Mouse (Mus musculus) erythroblast, embryonic 14.5 days (primary cell): Measurements from ENCODE around the gene Cdk14. TPM values are rescaled to one million over a fixed set of nuclear protein-coding genes. Genes with fewer than 3 reads are reported as not detected.

Source experiments
- H3K27me3 ChIP-seq: 2 replicates; pipeline ENCODE4 v1.6.1; 2012; ENCODE audit warnings: inconsistent platforms; ENCODE audit not compliant: control insufficient read depth
- H3K36me3 ChIP-seq: 2 replicates; pipeline ENCODE4 v1.6.1; 2012; ENCODE audit warnings: mild to moderate bottlenecking, inconsistent platforms; ENCODE audit not compliant: control insufficient read depth
- H3K4me1 ChIP-seq: 2 replicates; pipeline ENCODE4 v1.6.1; 2012; ENCODE audit warnings: inconsistent platforms; ENCODE audit not compliant: control insufficient read depth
- H3K4me3 ChIP-seq: replicated peaks from 2 replicates; pipeline ENCODE3; 2012; ENCODE audit warnings: moderate library complexity, mild to moderate bottlenecking, inconsistent platforms
- H3K9me3 ChIP-seq: 2 replicates; pipeline ENCODE4 v1.6.1; 2012; ENCODE audit warnings: low read length, inconsistent platforms, mixed read lengths; ENCODE audit not compliant: control insufficient read depth
- GATA1 ChIP-seq: IDR thresholded peaks from 2 replicates; pipeline ENCODE4 v1.6.1; 2012; ENCODE audit warnings: low read length, inconsistent platforms, mixed read lengths
- TAL1 ChIP-seq: IDR thresholded peaks from 3 replicates; pipeline ENCODE4 v1.6.1; 2012; ENCODE audit warnings: low read length, inconsistent platforms, mixed read lengths
- polyA plus RNA-seq: library from polyadenylated mRNA; stranded (reverse); fragments of >175 nt; gene quantifications from 2 replicates; pipeline ENCODE4 v1.2.3, GENCODE M21; 2012

The Cdk14 gene
- polyA plus RNA-seq, 1 experiment = not detected

GRCm38 (mm10) chr5:4861592-4861991 lies 558.5 kb downstream of the Cdk14 start:
- TF ChIP-seq TAL1 = no peak
- no peak for TF ChIP-seq GATA1
- Histone ChIP-seq H3K4me3 (no peak overlapping the region), H3K36me3 (no peaks in the 10 kb centered on the region), H3K9me3 (no peaks in the 10 kb centered on the region), H3K4me1 (no peaks in the 10 kb centered on the region), H3K27me3 (no peaks in the 10 kb centered on the region)

DNA sequence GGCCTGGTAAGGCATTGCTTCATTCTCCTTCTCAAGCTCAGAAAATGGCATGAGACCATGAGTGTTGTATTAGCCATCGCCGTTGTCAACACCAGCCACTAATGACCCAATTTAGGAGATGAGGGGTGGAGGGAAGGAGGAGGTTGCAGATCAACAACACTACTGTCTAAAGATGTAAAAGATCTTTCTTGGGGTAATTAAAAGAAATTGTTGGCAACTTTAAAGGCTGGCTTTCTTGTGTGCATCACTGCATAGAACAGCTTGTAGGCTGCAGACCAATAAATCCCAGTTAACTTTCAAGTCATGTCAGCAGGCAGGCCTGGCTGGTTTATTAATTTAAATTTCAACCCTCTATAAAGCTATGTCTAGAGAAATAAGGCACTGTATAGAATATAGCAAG lies 559.0 kb downstream of the Cdk14 start:
- no peak overlapping the region for H3K4me3 ChIP-seq
- H3K9me3 ChIP-seq = no peaks in the 10 kb centered on the region
- TF ChIP-seq GATA1 (no peak), TAL1 (no peak)

GRCm38 (mm10) chr5:4858032-4858641 lies 562.0 kb downstream of the Cdk14 start:
- Histone ChIP-seq H3K36me3 (no peaks in the 10 kb centered on the region), H3K27me3 (no peaks in the 10 kb centered on the region), H3K9me3 (no peaks in the 10 kb centered on the region), H3K4me3 (no peak overlapping the region), H3K4me1 (no peaks in the 10 kb centered on the region)
- TF ChIP-seq TAL1 (no peak), GATA1 (no peak)

More for the DNA sequence above, 559.0 kb downstream of the Cdk14 start:
- Histone ChIP-seq H3K36me3 (no peaks in the 10 kb centered on the region), H3K4me1 (no peaks in the 10 kb centered on the region), H3K27me3 (no peaks in the 10 kb centered on the region)

GRCm38 (mm10) chr5:4853503-4853902 lies 566.6 kb downstream of the Cdk14 start:
- Histone ChIP-seq H3K4me3 (no peak overlapping the region), H3K4me1 (no peaks in the 10 kb centered on the region), H3K9me3 (no peaks in the 10 kb centered on the region), H3K27me3 (no peaks in the 10 kb centered on the region), H3K36me3 (no peaks in the 10 kb centered on the region)
- no peak for TF ChIP-seq GATA1
- TF ChIP-seq TAL1 = no peak

DNA sequence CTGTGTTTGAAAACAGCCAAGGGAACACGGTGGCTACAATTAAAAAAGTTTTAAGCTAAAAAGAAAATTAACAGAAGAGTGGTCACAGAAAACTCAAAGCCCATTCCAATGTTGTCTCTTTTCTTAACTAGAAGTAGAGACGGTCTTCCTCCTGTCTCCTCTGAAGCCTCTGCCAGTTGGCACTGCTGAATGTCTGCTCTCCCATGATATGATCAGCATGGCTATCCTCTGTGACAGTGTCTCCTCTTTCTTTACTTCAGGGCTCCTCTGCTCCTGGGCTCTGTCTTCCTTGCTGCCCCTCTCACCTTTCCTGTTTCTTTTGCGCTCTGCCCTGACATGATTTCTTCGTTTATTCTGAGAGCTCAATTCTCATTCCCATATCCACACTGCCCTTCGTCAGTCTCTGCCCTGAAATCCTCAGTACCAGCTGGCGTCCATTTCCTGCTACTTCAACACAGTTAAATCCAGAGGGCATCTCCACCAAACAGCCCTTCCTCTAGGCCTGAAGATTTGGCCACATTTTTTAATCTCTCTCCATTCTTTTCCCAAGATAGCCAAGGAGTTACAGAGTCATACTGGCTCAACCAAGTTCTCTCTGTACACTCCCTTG lies 567.3 kb downstream of the Cdk14 start:
- Histone ChIP-seq H3K27me3 (no peaks in the 10 kb centered on the region), H3K4me3 (no peak overlapping the region), H3K9me3 (no peaks in the 10 kb centered on the region), H3K4me1 (no peaks in the 10 kb centered on the region), H3K36me3 (no peaks in the 10 kb centered on the region)
- TF ChIP-seq TAL1 (no peak), GATA1 (no peak)

GRCm38 (mm10) chr5:4851934-4852710 lies 568.0 kb downstream of the Cdk14 start:
- H3K27me3 ChIP-seq = no peaks in the 10 kb centered on the region
- H3K4me3 ChIP-seq = no peak overlapping the region
- no peaks in the 10 kb centered on the region for H3K9me3 ChIP-seq
- H3K4me1 ChIP-seq = no peaks in the 10 kb centered on the region
- H3K36me3 ChIP-seq = no peaks in the 10 kb centered on the region
- TF ChIP-seq GATA1 = no peak
- TF ChIP-seq TAL1 = no peak

GRCm38 (mm10) chr5:4851245-4851933 lies 568.7 kb downstream of the Cdk14 start:
- TF ChIP-seq GATA1 = no peak
- no peak for TF ChIP-seq TAL1
- H3K4me1 ChIP-seq = no peaks in the 10 kb centered on the region
- H3K4me3 ChIP-seq = no peak overlapping the region
- no peaks in the 10 kb centered on the region for H3K36me3 ChIP-seq
- no peaks in the 10 kb centered on the region for H3K9me3 ChIP-seq
- H3K27me3 ChIP-seq = no peaks in the 10 kb centered on the region

DNA sequence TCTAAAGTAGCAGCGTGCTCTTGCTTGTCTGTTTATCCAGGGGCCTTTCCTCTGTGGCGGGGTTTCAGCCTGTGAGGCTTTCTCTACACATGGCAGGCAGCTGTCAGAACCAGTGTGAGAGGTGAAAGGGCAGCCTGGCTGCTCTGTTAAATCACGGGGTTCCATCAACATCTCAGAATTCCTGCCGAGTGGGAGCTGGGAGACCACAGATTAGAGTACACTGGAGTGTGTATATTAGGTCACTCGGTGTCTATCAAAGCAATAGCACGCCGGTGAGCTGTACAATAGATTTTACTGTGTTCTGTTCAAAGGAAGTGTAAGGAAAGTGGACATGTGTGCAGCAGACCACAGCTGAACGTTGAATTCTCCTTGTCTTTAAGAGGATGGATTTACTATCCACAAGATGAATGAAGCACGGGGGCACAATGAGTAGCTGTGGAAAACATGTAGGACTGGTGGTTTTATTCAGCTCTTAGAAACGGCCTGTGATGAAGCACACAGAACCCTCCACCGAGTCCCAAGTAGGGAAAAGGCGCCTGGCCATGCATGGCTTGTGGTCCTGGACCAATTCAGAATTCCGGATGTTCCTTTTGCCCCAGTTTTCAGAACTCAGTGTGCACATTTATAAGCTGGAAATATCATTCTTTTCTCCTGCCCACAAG lies 585.2 kb downstream of the Cdk14 start:
- no peaks in the 10 kb centered on the region for H3K36me3 ChIP-seq
- no peaks in the 10 kb centered on the region for H3K9me3 ChIP-seq
- H3K27me3 ChIP-seq = no peaks in the 10 kb centered on the region
- TF ChIP-seq GATA1 = no peak
- TF ChIP-seq TAL1 = no peak
- H3K4me1 ChIP-seq = no peaks in the 10 kb centered on the region
- H3K4me3 ChIP-seq = no peak overlapping the region
